Mouse (Mus musculus) thymus, postnatal 10 days (tissue): ENCODE data around the gene Dysf.
"Not testable (repeated sequence)": the region's sequence is repeated elsewhere in the genome, so short reads cannot be mapped to it uniquely, and the experiment has no call there.

Experiments
- DNase-seq, 2 experiments: peaks; one replicate each; pipeline ENCODE4 v3.0.0; 2021; ENCODE audit warnings: low spot score in 2 of 2

Dysf gene

DNA sequence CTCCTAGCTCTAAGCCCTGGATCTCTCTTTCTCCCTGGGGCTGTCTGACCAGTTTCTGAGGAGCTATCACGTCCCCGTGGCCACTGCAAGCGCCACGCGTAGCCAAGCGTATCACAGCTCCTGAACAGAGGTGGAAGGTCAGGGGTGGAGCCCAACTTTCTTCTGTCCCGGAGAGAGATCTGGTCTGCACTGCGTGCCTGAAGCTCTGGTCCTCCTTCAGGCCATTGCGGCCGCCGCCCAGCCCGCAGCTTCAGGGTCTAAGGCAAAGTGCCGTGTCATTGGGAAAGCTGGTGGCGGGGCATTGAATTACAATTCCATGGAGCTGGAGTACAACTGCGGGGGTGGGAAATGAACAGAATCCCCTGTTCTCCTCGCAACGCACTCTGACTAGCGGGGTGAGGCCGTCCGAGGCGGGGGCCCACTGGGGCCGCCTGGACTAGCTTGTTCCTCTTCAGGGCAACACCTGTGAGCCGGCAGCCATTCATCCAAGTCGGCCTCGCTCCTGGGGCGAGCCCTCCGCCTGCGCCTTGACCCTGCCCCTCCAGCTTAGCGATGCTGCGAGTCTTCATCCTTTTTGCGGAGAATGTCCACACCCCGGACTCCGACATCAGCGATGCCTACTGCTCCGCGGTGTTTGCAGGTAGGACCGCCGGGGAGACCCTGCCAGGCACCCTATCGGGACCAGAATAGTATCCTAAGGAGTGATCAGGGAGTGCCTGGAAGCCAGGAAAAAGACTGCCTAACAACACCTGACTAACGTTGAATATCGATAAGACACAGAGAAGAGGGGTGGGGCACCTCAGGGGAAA, at the start of gene Dysf:
Gene Dysf (plus strand): TSS at position 228 of the 809 bp plus-strand sequence.
- DNase-seq: no peak

DNA sequence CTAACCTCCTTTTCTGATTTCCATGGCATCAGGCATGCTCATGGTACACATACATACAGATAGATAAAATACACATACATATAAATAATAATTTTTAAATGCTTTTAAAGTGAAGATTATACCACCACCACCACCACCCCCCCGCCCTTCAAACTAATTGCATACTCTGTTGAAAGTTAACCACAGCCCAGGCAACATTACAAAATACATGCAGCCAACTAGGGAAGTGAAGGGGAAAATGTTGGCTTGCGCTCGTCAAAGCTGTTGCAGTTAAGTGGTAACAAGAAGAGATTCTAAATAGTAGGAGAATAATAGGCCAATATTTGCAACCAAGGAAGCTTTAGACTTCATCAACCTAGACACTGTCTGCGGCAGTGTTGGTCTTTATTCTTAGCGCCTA, 20.7 kb upstream of the Dysf start:
- DNase-seq: no peak

DNA sequence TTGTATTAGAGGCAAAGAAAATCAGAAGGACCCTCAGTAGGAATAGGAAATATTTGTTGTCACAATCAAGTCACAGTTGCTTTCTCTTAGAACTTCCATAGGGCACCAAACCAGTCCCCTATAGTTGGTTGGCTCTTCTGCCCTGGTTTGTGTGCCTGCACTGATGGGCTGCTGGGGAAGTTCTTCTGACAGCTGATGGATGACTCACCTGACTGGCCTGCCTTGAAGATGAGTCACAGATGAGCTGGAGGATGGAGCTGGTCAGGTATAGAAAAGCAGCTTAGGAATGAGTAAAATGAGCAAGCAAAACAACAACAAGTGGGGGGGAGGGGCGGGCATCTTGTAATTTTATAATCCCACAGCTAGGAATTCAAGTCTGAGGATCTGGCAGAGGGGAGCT, 5.7 kb upstream of the Dysf start:
- no peak for DNase-seq

DNA sequence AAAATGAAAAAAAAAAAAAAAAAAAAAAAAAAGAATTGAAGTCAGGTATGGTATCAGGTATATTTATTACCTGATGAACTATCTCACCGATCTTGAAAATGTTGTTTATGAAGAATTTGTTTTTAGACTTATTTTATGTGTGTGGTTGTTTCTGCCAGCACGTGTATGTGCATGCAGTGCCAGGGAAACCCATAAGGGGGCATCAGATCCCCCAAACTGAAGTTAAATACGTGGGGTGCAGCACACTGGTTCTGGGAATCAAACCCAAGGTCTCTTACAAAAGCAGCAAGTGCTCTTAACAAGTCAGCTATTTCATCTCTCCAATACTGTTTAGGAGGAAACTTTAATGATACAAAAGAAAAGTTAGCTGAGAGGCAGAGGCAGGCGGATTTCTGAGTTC, 4.1 kb upstream of the Dysf start:
- DNase-seq: no peak

DNA sequence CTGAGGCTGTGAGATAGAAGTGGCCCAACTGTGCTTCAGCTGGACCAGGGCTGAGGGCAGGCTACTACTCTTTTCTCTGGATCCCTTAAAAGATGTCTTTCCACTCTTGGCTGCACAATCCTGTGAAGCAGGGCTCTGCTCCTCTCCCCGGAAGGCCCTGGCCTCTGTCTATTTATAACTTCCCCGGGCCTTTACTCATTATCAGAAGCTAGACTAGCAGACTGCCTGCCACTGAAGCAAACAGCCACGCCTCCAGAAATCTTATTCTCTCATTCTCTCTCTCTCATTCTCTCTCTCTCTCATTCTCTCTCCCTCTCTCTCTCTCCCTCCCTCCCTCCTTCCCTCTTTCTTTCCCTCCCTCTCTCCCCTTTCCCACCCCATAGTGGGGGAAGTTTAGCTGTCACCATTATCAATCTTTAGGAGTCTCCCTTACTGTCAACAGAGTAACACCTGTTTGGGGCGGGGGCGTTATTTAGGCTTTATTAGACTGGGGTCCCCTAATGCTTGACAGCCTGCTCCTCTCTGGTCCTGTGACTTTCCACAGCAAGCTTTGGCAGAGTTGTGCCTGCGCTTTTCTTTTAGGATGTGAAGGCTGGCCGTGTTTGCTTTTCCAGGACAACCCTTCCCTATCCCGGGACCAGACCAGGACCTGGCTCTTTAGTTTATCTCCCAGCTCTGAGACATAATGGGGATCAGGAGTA, 932 bp downstream of the Dysf start:
- DNase-seq: no peak

DNA sequence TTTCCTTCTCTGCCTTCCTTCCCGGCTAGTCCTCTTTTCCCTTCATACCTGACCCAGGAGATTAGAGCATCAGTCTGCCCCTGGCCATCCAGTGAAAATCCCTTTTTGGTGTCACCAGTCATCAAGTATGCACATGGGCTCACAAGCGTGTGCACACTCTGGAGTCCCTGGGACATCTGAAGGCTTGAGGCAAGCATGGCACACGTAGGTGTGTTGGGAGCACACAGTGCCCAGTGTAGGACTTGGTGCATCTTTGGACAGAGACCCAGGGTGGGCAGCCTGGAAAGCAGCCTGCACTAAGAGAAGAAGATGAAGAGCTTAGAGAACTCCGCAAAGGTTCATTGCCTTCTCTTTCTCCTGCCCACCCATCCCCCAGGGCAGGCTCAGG, 1.5 kb downstream of the Dysf start:
- DNase-seq: no peak

DNA sequence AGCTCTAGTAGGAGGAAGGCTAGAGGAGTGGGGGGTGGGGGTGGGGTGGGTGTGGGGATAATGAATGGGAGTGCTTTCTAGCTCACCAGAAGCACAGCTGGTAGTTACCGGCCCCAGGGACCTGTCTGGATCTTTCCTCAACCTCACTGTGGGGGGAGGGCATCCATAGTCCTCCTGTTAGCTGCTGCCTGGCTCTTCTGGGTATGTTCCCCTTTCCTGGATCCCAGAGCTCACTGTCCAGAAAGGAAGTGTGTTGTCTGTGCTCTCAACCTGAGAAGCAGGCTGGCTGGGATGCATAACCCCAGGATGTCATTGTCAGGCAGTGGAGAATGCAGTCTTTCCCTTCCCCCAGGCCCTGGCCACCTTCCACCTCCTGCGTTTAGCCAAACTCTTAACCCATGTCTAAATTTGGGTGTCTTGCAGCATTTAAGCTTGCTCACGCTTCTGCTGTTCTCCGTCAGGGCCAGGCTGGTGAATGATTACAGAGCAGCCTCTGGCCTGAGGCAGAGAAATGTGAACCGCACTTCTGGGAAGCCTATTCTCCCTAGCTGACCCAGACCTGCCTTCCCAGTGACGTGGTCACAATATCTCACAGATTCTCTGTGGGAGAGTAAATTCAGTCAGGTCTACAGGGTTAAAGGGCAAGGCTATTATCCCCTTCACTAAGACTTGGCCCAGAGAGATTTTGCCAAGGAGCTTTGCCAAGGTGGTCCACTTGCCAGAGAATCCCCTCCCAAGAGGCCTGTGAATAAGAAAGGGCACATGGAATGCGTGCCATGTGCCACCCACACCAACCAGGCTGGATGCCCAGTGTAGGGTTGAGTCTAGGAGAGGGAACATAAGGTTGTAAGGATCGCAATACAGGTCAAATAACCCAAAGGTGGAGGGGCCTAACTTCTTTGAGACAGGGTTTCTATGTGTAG, 2.2 kb downstream of the Dysf start:
- DNase-seq: no peak

DNA sequence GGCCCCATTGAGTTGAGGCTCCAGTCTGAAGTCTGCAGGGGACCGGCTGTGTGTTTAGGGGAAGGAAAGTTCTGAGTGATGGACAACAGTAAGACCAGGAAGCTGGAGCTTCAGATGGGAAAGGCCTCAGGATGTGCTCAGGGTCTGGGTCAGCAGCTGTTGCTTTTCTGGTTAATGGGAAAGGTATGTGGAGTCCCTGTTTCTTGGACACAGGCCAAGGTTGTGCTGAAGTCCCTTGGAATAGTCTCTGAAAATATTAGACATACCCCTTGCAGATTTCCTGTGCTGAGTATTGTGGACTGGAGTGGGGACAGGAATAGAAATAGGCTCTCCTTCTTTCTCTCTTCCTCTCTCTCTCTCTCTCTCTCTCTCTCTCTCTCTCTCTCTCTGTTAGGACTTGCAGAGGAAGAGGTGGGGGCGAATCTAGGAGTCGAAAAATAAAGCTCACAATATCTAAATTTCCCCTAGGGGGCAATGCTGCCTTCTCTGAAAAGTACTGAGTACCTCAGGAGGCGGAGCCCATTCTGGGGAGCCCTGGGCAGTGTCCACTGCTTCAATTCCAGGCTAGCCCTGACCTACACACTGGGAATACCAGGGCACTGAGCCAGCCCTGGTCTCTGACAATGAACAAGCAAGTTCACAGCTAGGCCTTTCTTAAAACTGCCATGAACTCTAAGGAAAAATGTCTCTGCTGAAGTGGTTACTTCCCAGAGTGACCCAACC, 6.7 kb downstream of the Dysf start:
- not testable (repeated sequence) for DNase-seq

DNA sequence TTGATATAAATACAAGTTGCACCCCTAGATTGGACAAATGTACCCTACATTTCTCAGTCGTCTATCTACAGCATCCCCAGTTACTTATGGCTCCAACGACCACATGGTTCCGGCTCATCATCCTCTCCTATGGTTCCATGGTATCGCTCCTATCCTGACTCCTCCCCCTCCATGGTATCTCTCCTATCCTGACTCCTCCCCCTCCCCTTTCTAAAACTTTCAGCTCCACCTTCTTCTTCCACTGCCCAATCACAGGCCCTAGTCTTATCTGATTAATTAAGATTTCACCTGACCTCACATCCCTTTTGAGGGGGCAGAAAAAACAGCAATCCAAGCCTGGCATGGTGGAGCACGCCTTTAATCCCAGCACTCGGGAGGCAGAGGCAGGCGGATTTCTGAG, 8.5 kb downstream of the Dysf start:
- DNase-seq: no peak

DNA sequence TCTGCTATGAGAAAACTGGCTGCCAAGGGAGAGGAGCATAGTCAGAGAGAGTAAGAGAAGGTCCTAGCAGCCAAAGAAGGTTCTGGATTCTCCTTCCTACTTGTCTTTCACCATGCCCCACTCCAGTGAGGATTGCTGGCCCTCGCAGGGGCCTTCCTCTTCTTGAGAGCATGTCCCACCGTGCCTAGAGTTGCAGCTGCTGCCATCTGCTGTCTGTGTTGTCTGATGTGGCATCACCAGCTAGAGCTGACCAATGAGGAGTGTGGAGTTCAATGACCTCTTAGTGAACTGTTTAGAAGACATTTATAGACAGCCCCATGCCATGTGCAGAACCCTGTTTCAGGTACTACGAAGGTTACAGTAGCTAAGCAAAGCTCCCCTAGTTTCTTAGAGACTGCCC, 9.0 kb downstream of the Dysf start:
- DNase-seq: no peak

DNA sequence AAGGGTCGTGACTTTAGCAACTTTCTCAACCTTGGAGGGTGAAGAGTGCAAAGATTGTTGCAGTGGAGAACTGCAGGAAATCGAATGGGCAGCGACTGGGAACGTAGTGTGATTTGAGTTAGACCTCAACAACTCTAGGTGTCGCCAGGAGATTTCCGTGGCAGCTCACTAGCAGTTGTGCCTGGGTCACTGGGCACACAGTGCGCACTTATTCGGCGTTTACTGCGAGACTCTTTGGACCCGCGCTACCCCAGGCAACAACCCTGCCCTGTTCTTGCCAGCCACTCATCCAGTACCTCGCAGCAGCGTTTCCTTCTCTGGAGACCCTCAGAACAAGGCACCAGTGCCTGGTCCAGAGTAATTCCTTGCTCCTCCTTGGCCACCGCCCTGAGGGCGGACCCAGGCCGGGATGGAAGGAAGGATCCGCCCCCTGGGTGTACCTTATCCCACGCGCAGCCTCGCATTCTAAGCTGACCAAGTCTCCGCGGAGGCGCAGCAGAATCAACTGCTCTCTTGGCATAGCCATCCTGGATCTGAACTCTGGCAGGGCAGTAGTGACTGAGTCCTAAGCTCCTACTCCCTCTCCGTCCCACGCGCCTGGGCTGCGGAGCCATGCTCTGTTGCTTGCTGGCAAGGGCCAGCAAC, 10.6 kb downstream of the Dysf start:
- no peak for DNase-seq

DNA sequence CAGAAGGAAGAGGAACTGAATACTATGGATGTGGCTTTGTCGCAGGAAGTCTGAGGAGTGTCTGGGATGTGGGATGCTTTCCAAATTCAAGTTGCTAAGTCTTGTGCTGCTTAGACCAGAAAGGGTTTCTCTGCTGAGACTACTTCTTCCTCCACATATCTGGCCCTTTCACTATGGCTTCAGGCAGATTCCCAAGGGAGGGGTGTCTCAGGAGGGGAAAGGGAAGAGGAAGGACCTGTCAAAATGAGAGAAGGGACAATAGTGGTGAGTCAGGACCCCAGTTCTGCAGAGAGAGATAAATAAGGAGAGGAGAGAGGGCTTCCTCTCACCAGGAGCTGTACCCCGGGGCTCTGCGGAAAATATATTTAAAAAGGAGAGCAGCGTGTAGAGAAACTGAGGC, 11.6 kb downstream of the Dysf start:
- DNase-seq: no peak

DNA sequence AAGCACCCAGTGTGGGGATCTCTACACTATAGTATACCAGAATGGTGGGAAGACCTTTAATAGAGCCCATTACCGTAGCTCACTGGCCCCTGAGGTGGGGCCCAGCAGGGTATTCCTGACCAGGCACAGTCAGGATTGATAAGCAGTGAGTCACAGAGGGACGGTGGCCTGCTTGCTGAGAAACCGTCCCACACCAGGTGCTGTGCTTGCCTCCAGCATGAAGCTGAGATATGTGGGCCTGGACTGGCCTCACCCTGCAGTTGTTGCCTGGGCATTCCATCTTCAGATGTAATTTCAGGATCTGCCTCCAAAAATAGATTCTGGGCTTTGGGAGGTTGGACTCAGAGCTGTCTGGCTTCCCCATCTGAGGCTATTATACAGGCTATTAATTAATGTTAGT, 13.6 kb downstream of the Dysf start:
- no peak for DNase-seq

DNA sequence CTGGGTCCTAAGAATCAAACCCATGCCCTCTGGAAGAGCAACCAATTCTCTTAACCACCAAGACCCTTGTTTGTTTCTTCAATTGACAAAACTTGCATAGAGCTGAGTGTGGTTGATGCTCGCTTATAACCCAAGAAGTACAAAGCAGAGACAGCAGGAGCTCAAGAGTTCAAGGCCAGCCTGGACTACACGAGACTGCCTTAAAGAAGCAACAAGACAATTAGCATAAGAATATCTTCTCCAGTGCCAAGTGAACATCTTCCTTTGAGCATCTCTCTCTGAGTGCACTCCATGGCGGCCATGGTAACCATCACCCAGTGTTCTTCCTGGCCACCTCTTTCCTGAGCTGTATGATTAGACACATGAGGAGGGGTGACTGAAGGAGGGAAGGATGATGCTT, 17.2 kb downstream of the Dysf start:
- DNase-seq: no peak

DNA sequence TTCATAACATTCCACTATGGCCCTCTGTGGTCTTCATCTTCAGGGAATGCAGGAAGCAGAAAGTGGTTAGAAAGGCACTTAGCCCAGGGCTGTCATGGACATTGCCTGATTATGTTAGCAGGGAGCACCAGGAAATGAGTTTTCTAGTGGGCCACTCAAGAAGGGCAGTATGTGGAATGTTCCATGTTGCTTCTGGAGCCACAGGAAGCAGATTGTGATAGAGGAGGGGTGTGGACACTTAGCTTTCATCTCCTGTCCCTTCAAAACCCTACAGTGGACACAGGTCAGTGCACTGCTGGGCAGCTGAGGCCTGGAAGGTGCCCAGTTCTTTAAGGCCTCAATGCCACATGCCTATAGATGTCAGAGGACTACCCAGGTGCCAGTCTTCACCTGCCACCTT, 20.4 kb downstream of the Dysf start:
- DNase-seq: no peak

DNA sequence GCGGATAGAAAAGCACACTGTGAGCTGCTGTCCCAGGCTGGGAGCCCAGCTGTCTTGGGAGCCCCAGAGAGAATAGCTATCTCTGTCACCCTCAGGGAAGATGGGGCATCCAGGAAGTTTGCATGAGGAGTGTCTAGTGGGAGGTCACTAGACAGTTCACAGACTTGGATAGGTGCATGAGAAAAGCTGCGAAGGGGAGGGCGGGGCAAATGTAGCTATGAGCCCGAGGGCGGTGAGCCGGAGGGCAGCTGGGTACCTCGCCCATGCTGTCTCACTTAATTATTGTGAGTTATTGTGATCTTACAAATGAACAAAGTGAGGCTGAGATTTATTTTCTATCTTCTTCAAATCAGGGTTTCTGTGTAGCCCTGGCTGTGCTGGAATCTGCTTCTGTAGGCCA, 21.4 kb downstream of the Dysf start:
- no peak for DNase-seq

DNA sequence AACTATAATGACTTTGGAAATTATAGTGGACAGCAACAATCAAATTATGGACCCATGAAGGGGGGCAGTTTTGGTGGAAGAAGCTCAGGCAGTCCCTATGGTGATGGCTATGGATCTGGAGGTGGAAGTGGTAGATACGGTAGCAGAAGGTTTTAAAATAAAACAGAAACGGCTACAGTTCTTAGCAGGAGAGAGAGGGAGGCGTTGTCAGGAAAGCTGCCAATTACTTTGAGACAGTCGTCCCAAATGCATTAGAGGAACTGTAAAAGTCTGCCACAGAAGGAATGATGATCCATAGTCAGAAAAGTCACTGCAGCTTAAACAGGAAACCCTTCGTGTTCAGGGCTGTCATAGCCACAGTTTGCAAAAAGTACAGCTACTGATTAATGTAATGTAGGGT, 24.1 kb downstream of the Dysf start:
- DNase-seq: not testable (repeated sequence)

DNA sequence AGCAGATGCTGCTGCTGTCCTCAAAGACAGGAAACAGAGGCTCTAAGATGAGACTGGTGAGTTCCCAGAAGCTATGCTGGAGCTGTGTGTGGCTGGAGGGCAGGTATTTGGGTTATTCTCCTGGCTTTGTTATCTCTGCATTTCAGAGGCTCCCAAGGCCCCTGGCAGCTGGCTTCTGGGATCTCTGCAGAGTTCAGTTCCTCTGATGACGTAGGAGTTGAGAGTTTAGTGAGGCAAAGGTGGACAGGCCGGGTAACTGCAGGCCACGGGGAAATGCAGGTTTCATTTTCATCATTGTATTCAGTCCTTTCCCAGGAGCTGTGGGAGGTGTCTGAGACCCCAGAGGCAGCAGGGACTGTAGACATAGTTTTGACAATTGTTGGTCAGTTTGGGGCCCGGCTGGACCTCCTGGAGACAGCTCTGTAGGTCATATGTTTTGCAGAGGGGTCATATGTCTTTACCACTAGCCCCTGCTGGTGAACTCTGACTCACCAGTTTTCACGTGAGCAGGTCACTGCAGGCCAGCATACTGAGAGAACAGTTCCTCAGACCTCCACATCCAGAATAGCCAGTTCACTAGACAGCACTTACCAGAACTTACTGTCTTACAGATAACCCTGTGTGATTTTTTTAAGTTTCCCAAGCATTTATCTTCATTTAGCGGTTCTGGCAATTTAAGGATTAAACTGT, 35.0 kb downstream of the Dysf start:
- DNase-seq: no peak

DNA sequence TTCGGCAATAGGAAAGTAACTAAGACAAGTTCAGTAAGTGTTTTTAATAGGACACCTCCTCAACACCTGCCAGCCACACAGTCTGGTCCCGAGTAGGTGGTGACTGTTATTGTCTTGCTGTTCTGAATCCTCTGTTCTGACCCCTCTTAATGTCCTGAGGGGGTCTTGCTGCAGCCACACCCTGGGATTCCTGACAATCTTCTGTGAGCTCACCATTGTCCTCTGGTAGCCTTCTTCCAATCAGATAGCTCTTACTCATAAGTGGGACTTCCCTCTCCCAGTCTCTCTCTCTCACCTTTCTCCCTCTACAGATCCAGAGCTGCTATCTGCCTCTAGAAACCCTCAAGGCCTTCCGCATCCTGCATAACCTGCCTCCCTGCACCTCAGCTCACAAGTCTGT, 36.3 kb downstream of the Dysf start:
- no peak for DNase-seq

DNA sequence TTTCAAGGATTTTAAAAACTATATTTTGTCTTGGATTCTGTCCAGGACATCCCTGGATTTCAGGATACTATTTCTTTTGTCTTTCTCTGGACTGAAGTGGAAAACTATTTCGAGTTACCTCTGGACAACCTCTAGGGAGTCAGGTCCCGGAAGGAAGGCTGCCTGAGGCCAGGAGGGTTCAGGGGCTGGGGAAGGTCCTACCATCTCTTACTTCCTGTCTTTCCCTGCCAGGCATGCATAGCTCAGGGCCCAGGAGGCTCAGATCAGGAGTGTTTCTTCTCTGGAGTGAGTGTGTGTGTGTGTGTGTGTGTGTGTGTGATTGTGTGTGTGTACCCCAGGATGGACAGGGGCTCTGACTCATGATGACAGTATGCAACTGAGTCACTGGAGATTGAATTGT, 40.5 kb downstream of the Dysf start:
- no peak for DNase-seq

DNA sequence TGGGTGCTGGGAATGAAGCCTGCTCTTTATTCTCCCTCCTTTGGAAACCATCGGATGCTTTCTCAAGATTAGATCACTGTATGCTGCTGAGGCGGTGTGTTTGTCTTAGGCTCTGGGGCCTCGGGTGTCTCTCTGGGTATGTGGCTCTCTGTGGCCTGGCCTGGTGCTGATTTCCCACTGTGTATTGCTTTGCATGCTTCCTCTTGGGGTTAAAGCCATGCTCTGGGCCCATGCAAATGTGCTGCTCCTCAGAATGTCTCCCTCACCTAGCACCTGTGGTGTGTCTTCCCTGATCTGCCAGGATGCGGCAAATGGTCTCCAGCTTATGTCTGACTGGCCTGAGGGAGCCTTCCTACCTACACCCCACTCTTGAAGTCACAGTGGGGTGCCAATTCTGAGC, 41.8 kb downstream of the Dysf start:
- no peak for DNase-seq
